Mouse (Mus musculus) liver, postnatal 0 days (tissue): ENCODE results near the gene Utp6. TPM values are rescaled to one million over a fixed set of nuclear protein-coding genes. Genes with fewer than 3 reads are reported as not detected.

Source experiments
- ATAC-seq: fragments of 200-750 bp; cut with Nextera tagmentation; 2 replicates; pipeline ENCODE4 v1.8.0; 2017; ENCODE audit warnings: mild to moderate bottlenecking, moderate library complexity
- DNase-seq: peaks from one replicate; pipeline ENCODE4 v3.0.0-alpha.2; 2016
- H3K27ac ChIP-seq: fragments of 300-500 bp; sonication (generic); 2 replicates; pipeline ENCODE4 v1.5.1; 2014; ENCODE audit warnings: antibody characterized with exemption, moderate library complexity, mild to moderate bottlenecking, low read depth
- H3K27me3 ChIP-seq: fragments of 300-500 bp; sonication (generic); 2 replicates; pipeline ENCODE4 v1.6.1; 2014; ENCODE audit warnings: low read length, control low read depth, mixed read lengths; ENCODE audit not compliant: insufficient read depth
- H3K36me3 ChIP-seq: fragments of 300-500 bp; sonication (generic); replicated peaks from 2 replicates; pipeline ENCODE4 v1.6.1; 2014; ENCODE audit warnings: mild to moderate bottlenecking, control low read depth, low read length, moderate library complexity, mixed read lengths; ENCODE audit not compliant: insufficient read depth
- H3K4me1 ChIP-seq: fragments of 300-500 bp; sonication (generic); 2 replicates; pipeline ENCODE4 v1.6.1; 2014; ENCODE audit warnings: antibody characterized with exemption, mild to moderate bottlenecking, control low read depth; ENCODE audit not compliant: insufficient read depth
- H3K4me2 ChIP-seq: fragments of 300-500 bp; sonication (generic); 2 replicates; pipeline ENCODE4 v1.6.1; 2014; ENCODE audit warnings: low read depth, mild to moderate bottlenecking, low read length, moderate library complexity, mixed read lengths
- H3K4me3 ChIP-seq: fragments of 300-500 bp; sonication (generic); 2 replicates; pipeline ENCODE4 v1.5.1; 2014; ENCODE audit warnings: low read depth, low read length
- H3K9ac ChIP-seq: fragments of 300-500 bp; sonication (generic); replicated peaks from 2 replicates; pipeline ENCODE4 v1.6.1; 2014; ENCODE audit warnings: mild to moderate bottlenecking, moderate library complexity
- H3K9me3 ChIP-seq: fragments of 300-500 bp; sonication (generic); 2 replicates; pipeline ENCODE4 v1.6.1; 2016; ENCODE audit warnings: mild to moderate bottlenecking, control low read depth, low read length, mixed read lengths
- CTCF ChIP-seq: sonication (generic); IDR thresholded peaks from 2 replicates; pipeline ENCODE4 v1.5.1; 2016; ENCODE audit warnings: antibody characterized with exemption, low read depth
- EP300 ChIP-seq: IDR thresholded peaks from 2 replicates; pipeline ENCODE4 v1.6.1; 2016; ENCODE audit warnings: antibody characterized with exemption, low read depth, mild to moderate bottlenecking
- WGBS: fragments of 180-500 bp; shearing (Covaris S2); extraction: QIAGEN DNeasy Blood & Tissue Kit; methylation state at CpG from one replicate; pipeline ENCODE4 v1.1.7; 2014; ENCODE audit not compliant: insufficient replicate concordance; 5-methylcytosine and 5-hydroxymethylcytosine counted together
- polyA plus RNA-seq: library from polyadenylated mRNA; unstranded; fragments of >200 nt; fragmentation: Nextera tagmentation; extraction: Ambion mirVana; gene quantifications from 2 replicates; pipeline ENCODE4 v1.2.1, GENCODE M21; 2015

The Utp6 gene
- polyA plus RNA-seq, 1 experiment from 2014 or later: 15.1 TPM

DNA sequence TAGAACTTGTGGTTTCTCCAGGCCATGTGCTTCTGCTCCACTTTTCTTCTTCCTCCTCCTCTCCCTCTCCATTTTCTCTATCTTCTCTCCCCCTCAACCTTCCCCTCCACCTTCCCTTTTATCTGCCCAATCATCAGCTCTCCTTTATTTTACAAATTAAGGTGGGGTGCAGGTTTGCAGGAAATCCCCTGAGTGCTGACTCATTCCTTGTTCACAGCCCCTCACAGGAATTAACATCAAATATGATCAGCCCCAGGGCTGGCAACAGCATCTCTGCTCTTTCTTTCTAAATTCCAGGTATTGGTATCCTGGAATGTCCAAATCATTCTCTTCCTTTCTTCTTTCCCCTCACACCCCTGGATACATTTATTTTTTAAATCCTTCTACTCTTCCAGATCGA lies 14.0 kb upstream of the Utp6 start:
- H3K9me3 ChIP-seq: no peaks in the 10 kb centered on the region
- H3K4me3 ChIP-seq: no peak overlapping the region
- TF ChIP-seq CTCF (no peak), EP300 (no peak)
- DNase-seq (no peak), ATAC-seq (no peak)
- H3K27me3 ChIP-seq: peaks cover 24% of the 10 kb centered on the region
- no peaks in the 10 kb centered on the region for H3K36me3 ChIP-seq
- no peak overlapping the region for H3K27ac ChIP-seq
- H3K9ac ChIP-seq: no peak overlapping the region
- no peak overlapping the region for H3K4me2 ChIP-seq
- WGBS: 86% methylated on average over 1 of the region's 1 CpGs
- peaks cover 12% of the 10 kb centered on the region for H3K4me1 ChIP-seq

DNA sequence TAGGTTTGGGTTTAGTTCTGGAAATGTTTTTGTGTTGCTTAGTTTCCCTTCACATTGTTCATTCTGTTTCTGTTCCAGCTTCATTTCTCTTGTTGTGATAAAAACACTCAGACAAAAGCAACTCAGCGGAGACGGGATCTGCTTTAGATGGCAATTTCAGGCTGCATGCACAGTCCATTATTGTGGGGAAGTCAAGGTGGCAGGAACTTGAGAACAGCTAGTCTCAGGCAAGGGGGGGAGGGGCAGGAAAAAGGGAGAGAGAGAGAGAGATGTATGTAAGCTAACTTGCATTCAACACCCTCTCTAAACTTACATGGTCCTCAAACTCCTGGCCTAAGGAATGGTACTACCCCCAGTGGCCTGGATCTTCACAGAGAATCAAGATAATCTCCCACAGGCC lies 13.2 kb upstream of the Utp6 start:
- TF ChIP-seq CTCF (no peak), EP300 (no peak)
- DNase-seq (no peak), ATAC-seq (no peak)
- Histone ChIP-seq H3K36me3 (no peaks in the 10 kb centered on the region), H3K27me3 (peaks cover 24% of the 10 kb centered on the region), H3K4me1 (peaks cover 12% of the 10 kb centered on the region), H3K9me3 (no peaks in the 10 kb centered on the region), H3K9ac (no peak overlapping the region), H3K4me2 (no peak overlapping the region), H3K27ac (no peak overlapping the region), H3K4me3 (no peak overlapping the region)
- 48% methylated on average over 2 of the region's 2 CpGs for WGBS

DNA sequence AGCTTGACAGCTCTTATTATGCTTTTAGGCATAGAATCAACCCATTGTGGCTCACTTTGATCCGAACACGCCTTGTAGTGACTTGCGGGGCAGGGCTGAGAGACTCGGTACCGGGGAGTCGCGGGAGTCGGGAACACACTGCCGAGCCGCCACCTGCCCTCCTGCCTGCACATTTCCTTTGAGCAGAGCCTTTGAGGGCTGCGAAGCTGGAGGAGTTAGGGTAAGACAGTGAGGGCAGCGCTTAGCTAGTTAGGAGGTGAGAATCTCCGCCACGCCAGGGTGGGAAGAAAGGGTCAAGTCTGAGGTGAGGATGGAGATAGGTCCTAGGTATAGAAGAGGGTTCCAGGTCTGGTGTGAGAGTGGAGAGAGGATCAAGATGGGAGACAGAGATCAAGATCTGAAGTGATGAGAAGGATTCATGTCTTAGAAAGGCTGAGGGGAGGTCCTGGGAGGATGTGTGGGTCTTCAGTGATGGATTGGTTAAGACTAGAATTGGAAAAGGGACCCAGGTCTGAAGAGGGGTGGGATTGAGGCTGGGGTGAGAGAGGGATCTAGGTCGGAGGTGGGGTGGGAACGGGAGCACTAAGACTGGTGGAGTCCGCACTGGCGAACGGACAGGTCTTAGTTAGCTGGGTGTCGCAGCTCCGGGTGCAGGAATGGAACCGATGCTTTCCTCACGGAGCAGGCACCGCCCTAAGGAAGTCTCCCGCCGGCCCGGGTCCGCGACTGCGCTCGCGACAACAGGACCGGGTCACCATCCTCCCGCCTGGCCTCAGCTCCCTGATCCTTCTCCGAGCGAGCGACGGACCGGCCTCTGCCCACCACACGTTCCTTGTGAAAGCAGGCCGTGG lies 11.7 kb upstream of the Utp6 start:
- no peaks in the 10 kb centered on the region for H3K9me3 ChIP-seq
- DNase-seq: peak; percentile 41
- peak overlapping the region; percentile 49 for H3K9ac ChIP-seq
- peaks cover 12% of the 10 kb centered on the region for H3K4me1 ChIP-seq
- peak; percentile 23; the same call in 1 of the 2 replicates for ATAC-seq
- H3K36me3 ChIP-seq: no peaks in the 10 kb centered on the region
- peaks cover 24% of the 10 kb centered on the region for H3K27me3 ChIP-seq
- H3K4me2 ChIP-seq: peak overlapping the region; percentile 90
- no peak for TF ChIP-seq EP300
- TF ChIP-seq CTCF: no peak
- H3K4me3 ChIP-seq: peak overlapping the region; percentile 54
- no peak overlapping the region for H3K27ac ChIP-seq
- 1% methylated on average over 41 of the region's 41 CpGs for WGBS

DNA sequence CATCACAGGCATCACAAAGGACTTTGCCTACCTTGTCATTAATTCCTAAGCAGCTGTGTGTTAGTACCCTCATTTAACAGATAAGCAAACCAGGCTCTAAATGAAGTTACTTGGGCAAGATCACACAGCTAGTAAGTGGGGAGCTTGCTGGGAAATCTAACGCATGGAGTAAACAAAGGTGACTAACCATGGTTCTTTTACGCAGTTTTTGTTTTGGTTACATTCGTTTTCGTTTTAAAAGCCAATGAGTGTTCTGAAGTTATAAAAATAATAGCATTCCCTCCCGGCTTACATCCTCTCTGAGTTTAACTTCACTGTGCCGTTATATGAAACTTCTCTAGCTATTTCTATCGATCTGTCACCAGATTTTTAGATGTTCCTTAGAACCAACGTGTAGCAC lies 10.9 kb upstream of the Utp6 start:
- TF ChIP-seq EP300 (no peak), CTCF (no peak)
- Histone ChIP-seq H3K9me3 (no peaks in the 10 kb centered on the region), H3K36me3 (no peaks in the 10 kb centered on the region), H3K9ac (no peak overlapping the region), H3K4me2 (peak overlapping the region; percentile 90), H3K27ac (no peak overlapping the region), H3K4me1 (peaks cover 12% of the 10 kb centered on the region), H3K27me3 (peaks cover 24% of the 10 kb centered on the region), H3K4me3 (peak overlapping the region; percentile 54)
- DNase-seq (no peak), ATAC-seq (no peak)
- WGBS: 18% methylated on average over 8 of the region's 8 CpGs

DNA sequence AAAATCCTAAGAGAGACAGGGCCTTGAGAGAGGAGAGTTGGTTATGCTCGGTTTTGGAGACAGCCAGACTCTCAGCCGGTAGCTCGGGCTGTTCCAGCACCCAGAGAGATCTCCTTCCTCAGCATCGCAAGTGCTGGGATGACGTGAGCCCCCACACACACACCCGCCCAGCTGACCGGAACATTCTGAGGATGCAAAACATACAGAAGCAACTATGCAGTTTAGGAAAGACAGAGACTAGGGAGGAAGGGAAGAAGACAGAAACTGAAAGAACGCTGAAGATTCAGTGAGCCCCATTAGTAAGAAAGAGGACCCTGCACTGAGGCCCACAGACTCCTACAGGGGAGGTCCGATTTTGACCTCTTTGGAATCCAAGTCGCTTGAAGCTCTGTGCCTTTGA lies 5.6 kb upstream of the Utp6 start:
- 80% methylated on average over 10 of the region's 10 CpGs for WGBS
- DNase-seq (no peak), ATAC-seq (no peak)
- Histone ChIP-seq H3K4me1 (peaks cover 5% of the 10 kb centered on the region), H3K27me3 (no peaks in the 10 kb centered on the region), H3K4me2 (no peak overlapping the region), H3K9ac (no peak overlapping the region), H3K27ac (no peak overlapping the region), H3K9me3 (no peaks in the 10 kb centered on the region), H3K4me3 (no peak overlapping the region), H3K36me3 (no peaks in the 10 kb centered on the region)
- no peak for TF ChIP-seq CTCF
- no peak for TF ChIP-seq EP300

DNA sequence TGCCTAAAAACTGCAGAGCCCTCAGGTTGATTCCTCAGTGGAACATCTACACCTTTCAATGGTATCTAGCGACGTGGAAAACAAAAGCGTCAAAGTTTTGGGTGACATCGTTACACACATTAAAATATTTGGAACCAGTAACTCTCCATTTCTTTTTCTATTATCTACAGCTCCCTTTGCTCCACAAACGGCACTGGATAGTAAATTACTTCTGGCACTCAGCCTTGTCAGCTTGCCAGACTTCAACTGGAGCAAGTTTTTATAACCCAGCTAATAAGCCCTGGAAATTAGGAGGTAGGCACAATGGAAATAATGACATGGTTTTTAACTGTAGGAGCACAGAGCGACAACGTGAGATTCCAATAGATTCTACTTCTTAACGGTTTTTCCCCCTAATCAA lies 3.7 kb upstream of the Utp6 start:
- TF ChIP-seq EP300 (no peak), CTCF (no peak)
- Histone ChIP-seq H3K4me1 (peaks cover 8% of the 10 kb centered on the region), H3K9me3 (no peaks in the 10 kb centered on the region), H3K9ac (no peak overlapping the region), H3K27me3 (no peaks in the 10 kb centered on the region), H3K27ac (no peak overlapping the region), H3K4me2 (no peak overlapping the region), H3K36me3 (no peaks in the 10 kb centered on the region), H3K4me3 (no peak overlapping the region)
- DNase-seq (no peak), ATAC-seq (no peak)
- 72% methylated on average over 8 of the region's 8 CpGs for WGBS
